Mouse (Mus musculus): ENCODE results near the gene Pgbd5.

Gene Pgbd5

DNA sequence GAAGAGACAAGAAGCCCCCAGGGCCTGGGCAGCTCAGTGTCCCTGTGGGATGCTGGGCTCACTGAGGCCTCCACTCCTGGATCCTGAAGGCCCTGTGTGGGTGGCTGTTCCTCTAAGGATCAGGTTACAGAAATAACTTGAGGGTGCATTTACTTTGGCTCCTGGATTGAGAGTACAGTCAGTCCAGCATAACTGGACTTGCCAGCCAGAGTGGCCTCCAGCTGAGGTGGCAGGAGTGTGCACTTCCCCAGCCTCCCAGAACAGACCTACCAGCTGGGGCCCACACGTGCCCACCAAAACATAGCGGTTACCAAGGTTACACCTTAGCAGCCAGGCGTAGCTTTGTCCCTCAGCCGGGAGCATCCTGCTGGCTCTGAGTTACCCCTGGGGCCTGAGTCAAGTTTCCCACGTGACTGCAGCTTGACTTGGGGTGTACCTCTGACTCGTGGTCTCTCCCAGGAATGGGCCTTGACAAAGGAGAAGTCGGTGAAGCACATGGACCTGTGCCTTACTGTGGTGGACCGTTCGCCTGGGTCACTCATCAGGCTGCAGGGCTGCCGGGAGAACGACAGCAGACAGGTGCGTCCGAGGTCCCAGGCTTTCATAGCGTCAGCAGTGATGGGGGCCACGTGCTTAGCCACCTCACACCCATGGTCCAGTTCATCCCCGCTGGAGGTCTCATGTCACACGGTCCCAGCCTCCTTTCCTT lies 98.9 kb downstream of the Pgbd5 start:
- DNase-seq: no peak

GRCm38 (mm10) chr8:124339742-124340141 lies 99.7 kb downstream of the Pgbd5 start:
- no peak for DNase-seq

GRCm38 (mm10) chr8:124336302-124336701 lies 103.2 kb downstream of the Pgbd5 start:
- DNase-seq: no peak

- DNase-seq: no peak
Observed at GRCm38 (mm10) chr8:124331706-124332105, 107.8 kb downstream of the Pgbd5 start.

- no peak for DNase-seq
Observed at GRCm38 (mm10) chr8:124331094-124331493, 108.4 kb downstream of the Pgbd5 start.

GRCm38 (mm10) chr8:124330433-124330832 lies 109.0 kb downstream of the Pgbd5 start:
- peak; percentile 65 to 66 for DNase-seq

GRCm38 (mm10) chr8:124329690-124330089 lies 109.8 kb downstream of the Pgbd5 start:
- no peak for DNase-seq

DNA sequence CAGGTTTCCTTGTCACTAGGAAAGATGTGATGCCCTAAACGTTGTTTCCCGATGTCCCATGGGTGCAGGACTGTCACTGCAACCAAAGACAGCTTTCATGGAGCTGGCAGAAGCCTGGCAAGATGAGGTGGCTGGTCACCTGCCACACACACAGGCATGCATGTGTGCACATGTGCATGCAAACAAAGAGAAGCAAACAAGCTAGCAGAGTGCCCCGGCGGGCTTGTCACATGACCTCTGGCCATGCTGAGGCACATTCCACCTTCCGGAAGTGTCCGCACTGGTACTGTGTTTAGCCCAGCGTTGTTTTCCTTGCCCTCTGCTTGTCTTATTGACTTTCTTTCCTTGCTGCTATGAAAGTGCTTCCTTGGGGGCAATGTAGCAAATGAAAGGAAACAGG lies 111.2 kb downstream of the Pgbd5 start:
- DNase-seq: no peak

- no peak for DNase-seq
Observed at GRCm38 (mm10) chr8:124323356-124323755, 116.1 kb downstream of the Pgbd5 start.

GRCm38 (mm10) chr8:124321227-124321840 lies 118.1 kb downstream of the Pgbd5 start:
- DNase-seq: no peak

DNA sequence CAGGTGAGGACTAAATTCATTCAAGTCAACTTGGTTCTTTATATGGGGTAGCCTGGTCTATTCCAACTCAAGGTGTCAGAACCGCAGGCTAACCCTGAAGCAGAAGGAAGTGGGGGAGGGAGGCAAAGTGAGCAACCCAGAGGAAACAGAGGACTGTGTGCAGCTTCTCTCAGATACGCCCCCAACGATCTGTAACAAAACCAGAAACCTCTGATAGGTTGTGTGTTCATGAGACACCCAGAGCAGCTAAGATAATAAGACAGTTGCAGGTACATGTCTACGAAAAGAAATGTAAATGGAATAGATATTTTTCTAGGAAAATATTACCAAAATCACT lies 120.2 kb downstream of the Pgbd5 start:
- DNase-seq: no peak

All from cerebellum, adult 18-20 months (tissue).